Mouse (Mus musculus) frontal cortex, postnatal 14 days (tissue): ENCODE measurements around the gene Rfpl4.
"Not testable (repeated sequence)": the region's sequence is repeated elsewhere in the genome, so short reads cannot be mapped to it uniquely, and the experiment has no call there.

Source experiments
- DNase-seq, 2 experiments: peaks; one replicate each; pipeline ENCODE4 v3.0.0; 2022; ENCODE audit warnings: low spot score in 2 of 2

The Rfpl4 gene

GRCm38 (mm10) chr7:5116850-5117249 lies at the start of gene Rfpl4:
Gene Rfpl4, minus strand, starts transcription at chr7:5116950.
- no peak for DNase-seq

GRCm38 (mm10) chr7:5149570-5149969 lies 32.8 kb upstream of the Rfpl4 start, which contains the start of gene Vmn1r55:
Gene Vmn1r55, minus strand, starts transcription at chr7:5149670.
- DNase-seq: not testable (repeated sequence)

- peak; percentile 55 to 74 for DNase-seq
These were observed 9.0 kb upstream of the Rfpl4 start, which contains the start of gene Rasl2-9 for GRCm38 (mm10) chr7:5125549-5126406. Gene Rasl2-9, minus strand, starts transcription at chr7:5125950.

- no peak for DNase-seq
These were observed 8.3 kb upstream of the Rfpl4 start for GRCm38 (mm10) chr7:5125078-5125477.

GRCm38 (mm10) chr7:5112701-5113100 lies 4.0 kb downstream of the Rfpl4 start:
- DNase-seq: no peak

GRCm38 (mm10) chr7:5109301-5109700 lies 7.4 kb downstream of the Rfpl4 start:
- DNase-seq: no peak

- DNase-seq: no peak
These were observed 8.5 kb downstream of the Rfpl4 start for GRCm38 (mm10) chr7:5108272-5108671.

- no peak for DNase-seq
These were observed 14.2 kb downstream of the Rfpl4 start for GRCm38 (mm10) chr7:5102564-5102963.

- no peak for DNase-seq
These were observed 15.6 kb downstream of the Rfpl4 start for GRCm38 (mm10) chr7:5101066-5101663.

GRCm38 (mm10) chr7:5099796-5100195 lies 17.0 kb downstream of the Rfpl4 start:
- DNase-seq: no peak

- DNase-seq: no peak
These were observed 18.0 kb downstream of the Rfpl4 start for GRCm38 (mm10) chr7:5098769-5099168.

- no peak for DNase-seq
These were observed 23.8 kb downstream of the Rfpl4 start for GRCm38 (mm10) chr7:5092831-5093510.

GRCm38 (mm10) chr7:5092381-5092780 lies 24.4 kb downstream of the Rfpl4 start:
- no peak for DNase-seq

- DNase-seq: no peak
These were observed 25.6 kb downstream of the Rfpl4 start for GRCm38 (mm10) chr7:5091008-5091728.

GRCm38 (mm10) chr7:5089853-5090252 lies 26.9 kb downstream of the Rfpl4 start:
- DNase-seq: no peak

GRCm38 (mm10) chr7:5087886-5088285 lies 28.9 kb downstream of the Rfpl4 start:
- no peak for DNase-seq

- DNase-seq: no peak
These were observed 29.8 kb downstream of the Rfpl4 start for GRCm38 (mm10) chr7:5086921-5087440.

- no peak for DNase-seq
These were observed 31.2 kb downstream of the Rfpl4 start for GRCm38 (mm10) chr7:5085512-5085911.

GRCm38 (mm10) chr7:5083325-5084105 lies 33.2 kb downstream of the Rfpl4 start:
- no peak for DNase-seq

- no peak for DNase-seq
These were observed 34.8 kb downstream of the Rfpl4 start for GRCm38 (mm10) chr7:5081939-5082338.

GRCm38 (mm10) chr7:5081241-5081640 lies 35.5 kb downstream of the Rfpl4 start:
- DNase-seq: no peak
